Comparison of ENCODE assay signal across 13 mouse cellular contexts in genomic region chr3:66137601-66138000, GRCm38 (mm10).
"Had no signal": no experiment of that assay in that cellular context is flagged by ENCODE, and none has a peak within 500 bp of the region (broad histone marks: within the 10 kb centered on the region; RNA-seq: fewer than 3 reads in every experiment).

No protein-coding gene starts in this region.

- ATAC-seq: liver, embryonic 12.5 days had no signal

- H3K9me3 ChIP-seq: liver, embryonic 12.5 days; midbrain, embryonic 12.5 days; neural tube, embryonic 12.5 days had no signal

- H3K9ac ChIP-seq: liver, embryonic 12.5 days; liver, embryonic 14.5 days; lung, embryonic 14.5 days; midbrain, embryonic 12.5 days; neural tube, embryonic 12.5 days had no signal

- H3K36me3 ChIP-seq: liver, embryonic 12.5 days; midbrain, embryonic 12.5 days; neural tube, embryonic 12.5 days had no signal

- H3K27ac ChIP-seq: liver, embryonic 12.5 days; liver, embryonic 14.5 days; midbrain, embryonic 12.5 days; neural tube, embryonic 12.5 days had no signal

- H3K4me2 ChIP-seq: liver, embryonic 12.5 days; lung, embryonic 14.5 days; midbrain, embryonic 12.5 days; neural tube, embryonic 12.5 days had no signal

- H3K4me3 ChIP-seq: liver, embryonic 12.5 days; midbrain, embryonic 12.5 days; neural tube, embryonic 12.5 days had no signal

- H3K27me3 ChIP-seq: liver, embryonic 12.5 days; midbrain, embryonic 12.5 days; neural tube, embryonic 12.5 days had no signal

- H3K4me1 ChIP-seq: liver, embryonic 12.5 days; neural tube, embryonic 12.5 days had no signal

- DNase-seq: lung, adult 18-20 months; lung, embryonic 14.5 days; lung, postnatal 10 days; lung, postnatal 4 days; right cerebral cortex, postnatal 14 days; spleen, adult 18-20 months; thymus, adult 18-20 months; thymus, postnatal 14 days; thymus, postnatal 36 days had no signal
